Mouse (Mus musculus) gastrocnemius, postnatal 10 days (tissue): ENCODE measurements around the gene Fmo2. TPM values are rescaled to one million over a fixed set of nuclear protein-coding genes. Genes with fewer than 3 reads are reported as not detected.

Source experiments
- DNase-seq: peaks from one replicate; pipeline ENCODE4 v3.0.0; 2021; ENCODE audit warnings: mixed read lengths
- total RNA-seq, 2 experiments: library from RNA; stranded (reverse); gene quantifications; 2 replicates each; pipeline ENCODE4 v1.2.3; 2021

The Fmo2 gene
- total RNA-seq, 2 experiments from 2014 or later, result 2.4 to 5.1 TPM

DNA sequence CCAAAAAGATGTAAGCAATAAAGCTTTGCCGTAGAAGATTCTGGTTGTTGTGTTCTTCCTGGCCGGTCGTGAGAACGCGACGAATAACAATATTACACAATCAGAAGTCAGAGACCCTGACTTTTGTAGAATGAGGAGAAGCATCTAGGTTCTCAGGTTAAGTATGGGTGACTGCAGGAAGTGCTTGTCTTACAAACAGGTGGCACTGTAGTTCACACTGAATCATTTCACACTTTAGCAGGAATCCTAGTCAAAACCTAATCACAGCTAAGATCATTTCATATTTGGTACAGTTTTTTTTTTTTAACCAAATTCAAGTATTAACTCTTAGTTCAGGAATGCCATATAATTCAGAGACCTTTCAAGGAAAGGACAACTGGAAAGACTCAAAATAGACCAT lies 51.0 kb downstream of the Fmo2 start:
- no peak for DNase-seq

DNA sequence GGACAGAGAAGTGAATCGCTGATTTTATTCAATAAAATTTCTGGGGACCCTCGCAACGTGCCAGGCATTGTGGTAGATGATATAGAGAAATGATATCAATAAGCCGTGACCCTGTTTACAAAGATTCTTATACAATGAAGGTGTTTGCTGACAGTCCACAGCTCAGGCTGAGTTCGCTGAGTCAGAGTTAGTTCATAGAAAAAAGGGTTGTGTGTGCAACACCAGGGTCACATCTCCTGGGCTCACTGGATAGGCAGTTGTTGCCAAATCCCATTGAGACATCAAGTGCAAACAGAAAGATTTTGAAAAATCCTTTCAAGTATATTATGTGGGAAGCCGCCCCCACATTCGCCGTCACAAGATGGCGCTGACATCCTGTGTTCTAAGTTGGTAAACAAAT lies 58.3 kb downstream of the Fmo2 start:
- no peak for DNase-seq

DNA sequence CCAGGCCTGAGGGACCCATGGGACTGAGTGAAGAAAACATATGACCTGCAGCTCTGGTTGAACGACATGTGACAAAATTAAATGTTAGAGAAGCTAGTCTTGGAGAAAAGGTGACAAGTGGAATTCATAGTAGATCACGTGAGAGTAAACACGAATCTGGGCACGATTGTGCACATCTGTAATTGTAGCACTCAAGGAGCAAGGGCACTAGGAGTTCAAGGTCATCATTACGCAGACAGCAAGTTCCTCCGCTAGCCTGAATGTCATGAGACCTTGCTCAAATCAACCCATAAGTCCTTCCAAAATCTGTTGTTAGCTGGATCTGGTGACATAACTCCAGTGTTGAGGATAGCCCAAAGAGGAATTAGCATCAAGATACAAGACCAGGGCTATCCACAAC lies 59.5 kb downstream of the Fmo2 start:
- DNase-seq, result no peak

- no peak for DNase-seq
These were observed 64.2 kb downstream of the Fmo2 start for GRCm38 (mm10) chr1:162834342-162834741.

DNA sequence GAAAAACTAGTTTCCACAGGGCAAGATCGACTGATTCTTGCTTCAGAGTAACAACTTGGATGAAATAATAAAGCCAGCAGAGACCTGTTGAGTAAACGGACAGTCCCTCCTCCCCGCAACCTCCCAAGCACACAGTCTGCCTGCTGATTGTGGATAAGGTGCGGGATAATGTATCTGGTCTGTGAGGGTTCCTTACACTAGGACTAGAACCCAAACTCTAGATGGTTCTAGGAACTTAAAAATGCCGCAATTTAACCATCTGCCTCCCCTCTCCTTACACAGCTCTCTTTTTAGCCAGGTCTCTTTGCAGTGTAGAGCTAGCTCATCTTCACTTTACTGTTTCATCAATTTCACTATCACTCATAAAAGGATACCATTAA lies 66.0 kb downstream of the Fmo2 start:
- no peak for DNase-seq

GRCm38 (mm10) chr1:162831838-162832573 lies 66.5 kb downstream of the Fmo2 start:
- DNase-seq, result no peak

Other genes starting within 250 kb of the Fmo2 start
- not detected for gene Myocos, start 240.5 kb downstream of the Fmo2 start, total RNA-seq
- 100 to 1,000 TPM in 1 of 2 experiments, 10 to 100 TPM in 1; 74.6 to 104 TPM for gene Prrc2c, start 158.2 kb downstream of the Fmo2 start, total RNA-seq
- gene Fmo4, start 84.8 kb downstream of the Fmo2 start, total RNA-seq, result under 1 TPM in 1 of 2 experiments, not detected in 1; 0.14 TPM
- gene Fmo1, start 32.1 kb downstream of the Fmo2 start, total RNA-seq, result 10 to 100 TPM; 24.5 to 26.8 TPM
- under 1 TPM in 1 of 2 experiments, not detected in 1; 0.31 TPM for gene Fmo6, start 38.8 kb upstream of the Fmo2 start, total RNA-seq
- gene Fmo3, start 85.8 kb upstream of the Fmo2 start, total RNA-seq, result not detected
- not detected for gene Mroh9, start 186.9 kb upstream of the Fmo2 start, total RNA-seq